Mouse (Mus musculus) stomach, embryonic 15.5 days (tissue): ENCODE results near the gene Aoc1. TPM values are rescaled to one million over a fixed set of nuclear protein-coding genes. Genes with fewer than 3 reads are reported as not detected.
"Not testable (repeated sequence)": the region's sequence is repeated elsewhere in the genome, so short reads cannot be mapped to it uniquely, and the experiment has no call there.

Experiments used
- ATAC-seq: fragments of 200-750 bp; cut with Nextera tagmentation; 2 replicates; pipeline ENCODE4 v1.8.0; 2017; ENCODE audit warnings: low read depth, moderate number of reproducible peaks, moderate TSS enrichment; ENCODE audit not compliant: insufficient read depth, low FRiP score
- H3K27ac ChIP-seq: fragments of 300-500 bp; sonication (generic); 2 replicates; pipeline ENCODE4 v1.5.1; 2015; ENCODE audit warnings: mild to moderate bottlenecking, inconsistent platforms
- H3K27me3 ChIP-seq: fragments of 300-500 bp; sonication (generic); replicated peaks from 2 replicates; pipeline ENCODE4 v1.6.1; 2015; ENCODE audit warnings: inconsistent platforms
- H3K36me3 ChIP-seq: fragments of 300-500 bp; sonication (generic); 2 replicates; pipeline ENCODE4 v1.6.1; 2015; ENCODE audit warnings: inconsistent platforms
- H3K4me1 ChIP-seq: fragments of 300-500 bp; sonication (generic); 2 replicates; pipeline ENCODE4 v1.6.1; 2015; ENCODE audit warnings: inconsistent platforms
- H3K4me2 ChIP-seq: fragments of 300-500 bp; sonication (generic); 2 replicates; pipeline ENCODE4 v1.6.1; 2015; ENCODE audit warnings: mild to moderate bottlenecking, inconsistent platforms
- H3K4me3 ChIP-seq: fragments of 300-500 bp; sonication (generic); replicated peaks from 2 replicates; pipeline ENCODE4 v1.5.1; 2015; ENCODE audit warnings: inconsistent platforms
- H3K9ac ChIP-seq: fragments of 300-500 bp; sonication (generic); 2 replicates; pipeline ENCODE4 v1.6.1; 2015; ENCODE audit warnings: inconsistent platforms
- H3K9me3 ChIP-seq: fragments of 300-500 bp; sonication (generic); 2 replicates; pipeline ENCODE4 v1.6.1; 2016; ENCODE audit warnings: inconsistent platforms
- WGBS: fragments of 180-500 bp; shearing (Covaris S2); methylation state at CpG from one replicate; pipeline ENCODE4 v1.1.7; 2015; 5-methylcytosine and 5-hydroxymethylcytosine counted together
- polyA plus RNA-seq: library from polyadenylated mRNA; unstranded; fragments of >200 nt; fragmentation: Nextera tagmentation; extraction: Ambion mirVana; gene quantifications from 2 replicates; pipeline ENCODE4 v1.2.1, GENCODE M21; 2015

The Aoc1 gene
- polyA plus RNA-seq, 1 experiment from 2014 or later: 2.3 TPM

DNA sequence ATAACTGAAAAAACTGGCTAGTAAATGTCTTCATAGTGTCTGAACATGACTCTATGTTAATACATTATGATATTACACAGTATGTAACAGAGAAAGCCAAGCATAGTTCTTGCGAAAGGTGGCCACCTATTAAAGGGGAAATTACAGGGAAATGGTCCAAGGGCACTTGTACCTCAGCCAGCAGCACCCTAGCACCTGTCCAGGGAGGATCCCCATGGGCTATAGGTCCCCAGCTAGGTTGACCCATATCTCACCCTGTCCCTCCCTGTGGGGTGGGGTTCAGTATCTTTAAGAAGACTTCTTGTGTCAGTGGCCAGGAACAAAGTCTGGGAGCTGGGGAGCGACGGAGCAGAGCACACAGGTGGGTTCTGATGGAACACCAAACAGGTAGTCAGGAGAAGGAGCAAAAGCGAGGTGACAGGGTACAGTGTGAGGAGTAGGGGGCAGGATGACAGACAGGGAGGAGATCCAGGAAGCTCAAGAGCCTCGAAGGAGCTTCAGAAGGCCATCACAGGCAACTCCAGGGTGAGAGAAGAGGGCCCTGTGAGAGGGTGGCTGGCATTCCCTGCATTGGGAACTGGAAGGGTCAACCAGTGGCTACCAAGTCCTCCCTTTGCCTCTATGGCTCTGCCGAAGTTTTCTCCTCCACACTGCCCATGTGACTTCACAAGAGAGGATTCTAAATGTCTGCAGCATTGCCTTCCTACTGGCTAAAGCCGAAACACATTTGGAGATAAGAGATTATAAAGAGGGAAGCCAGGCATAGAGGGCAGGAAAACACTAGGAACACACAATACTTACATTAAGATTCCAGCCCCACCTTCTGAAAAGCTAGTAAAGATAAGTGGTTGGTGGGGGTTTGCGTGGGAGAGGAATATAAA is 22.5 kb downstream of the Aoc1 start:
- Histone ChIP-seq H3K9me3 (no peaks in the 10 kb centered on the region), H3K4me2 (no peak overlapping the region), H3K4me1 (no peaks in the 10 kb centered on the region), H3K27me3 (no peaks in the 10 kb centered on the region), H3K4me3 (no peak overlapping the region), H3K27ac (no peak overlapping the region), H3K9ac (no peak overlapping the region), H3K36me3 (no peaks in the 10 kb centered on the region)
- WGBS: 83% methylated on average over 8 of the region's 8 CpGs
- ATAC-seq: no peak

- H3K4me3 ChIP-seq: no peak overlapping the region
- 83% methylated on average over 5 of the region's 5 CpGs for WGBS
- no peaks in the 10 kb centered on the region for H3K27me3 ChIP-seq
- H3K4me1 ChIP-seq: no peaks in the 10 kb centered on the region
- H3K9me3 ChIP-seq: no peaks in the 10 kb centered on the region
- H3K9ac ChIP-seq: no peak overlapping the region
- H3K4me2 ChIP-seq: no peak overlapping the region
- no peaks in the 10 kb centered on the region for H3K36me3 ChIP-seq
- no peak overlapping the region for H3K27ac ChIP-seq
- no peak for ATAC-seq
Measured at GRCm38 (mm10) chr6:48895941-48896340, 23.2 kb downstream of the Aoc1 start.

GRCm38 (mm10) chr6:48896956-48897355 is 24.3 kb downstream of the Aoc1 start:
- H3K4me3 ChIP-seq: no peak overlapping the region
- no peaks in the 10 kb centered on the region for H3K27me3 ChIP-seq
- no peaks in the 10 kb centered on the region for H3K4me1 ChIP-seq
- H3K27ac ChIP-seq: no peak overlapping the region
- H3K36me3 ChIP-seq: no peaks in the 10 kb centered on the region
- no peak overlapping the region for H3K4me2 ChIP-seq
- no peak for ATAC-seq
- no peaks in the 10 kb centered on the region for H3K9me3 ChIP-seq
- 84% methylated on average over 5 of the region's 5 CpGs for WGBS
- H3K9ac ChIP-seq: no peak overlapping the region

DNA sequence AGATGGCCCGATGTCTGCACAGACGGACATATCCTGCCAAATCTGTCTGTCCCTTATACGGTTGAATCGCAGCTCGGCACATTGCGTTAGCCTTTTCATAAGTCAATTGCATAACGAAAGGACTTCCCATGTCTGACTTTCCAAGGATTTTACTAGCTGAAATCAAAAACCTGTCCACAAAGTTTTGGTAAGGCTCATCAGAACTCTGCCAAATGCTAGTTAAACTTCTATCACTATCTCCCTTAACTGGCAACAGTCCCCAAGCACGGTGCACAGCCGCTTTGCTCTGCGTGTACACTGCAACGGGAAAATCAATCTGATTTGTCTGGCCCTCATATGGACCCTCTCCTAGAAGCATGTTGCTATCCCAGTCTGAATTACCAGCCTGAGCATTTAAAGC is 28.6 kb downstream of the Aoc1 start:
- H3K4me2 ChIP-seq, H3K36me3 ChIP-seq, H3K27ac ChIP-seq, H3K9me3 ChIP-seq, H3K4me1 ChIP-seq, H3K9ac ChIP-seq, ATAC-seq, H3K4me3 ChIP-seq, H3K27me3 ChIP-seq: not testable (repeated sequence)
- 87% methylated on average over 11 of the region's 11 CpGs for WGBS

GRCm38 (mm10) chr6:48902511-48903406 is 30.1 kb downstream of the Aoc1 start:
- Histone ChIP-seq H3K4me3 (no peak overlapping the region), H3K4me2 (no peak overlapping the region), H3K9ac (no peak overlapping the region), H3K36me3 (no peaks in the 10 kb centered on the region), H3K4me1 (no peaks in the 10 kb centered on the region), H3K27ac (no peak overlapping the region), H3K27me3 (no peaks in the 10 kb centered on the region), H3K9me3 (no peaks in the 10 kb centered on the region)
- WGBS: 79% methylated on average over 17 of the region's 17 CpGs
- no peak for ATAC-seq

DNA sequence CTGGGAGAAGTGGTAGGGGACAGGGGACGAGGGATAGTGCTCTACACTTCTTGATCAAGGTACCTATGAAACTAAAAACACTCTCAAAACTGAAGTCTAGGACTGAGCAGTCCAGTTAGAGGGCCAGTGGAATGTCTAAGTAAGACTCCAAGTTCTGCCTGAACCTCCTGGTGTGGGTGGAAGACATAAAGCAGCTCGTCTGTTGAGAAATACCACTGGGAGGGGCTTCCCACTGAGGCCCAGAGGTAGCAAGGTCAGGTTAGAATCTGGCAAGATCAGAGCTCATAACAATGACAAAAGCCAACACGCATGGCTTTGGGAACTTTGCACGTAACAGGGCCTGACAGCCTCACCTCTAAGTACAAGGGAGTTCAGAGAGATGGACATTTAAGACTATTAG is 30.7 kb downstream of the Aoc1 start:
- ATAC-seq: no peak
- no peaks in the 10 kb centered on the region for H3K36me3 ChIP-seq
- no peaks in the 10 kb centered on the region for H3K4me1 ChIP-seq
- no peak overlapping the region for H3K9ac ChIP-seq
- H3K27me3 ChIP-seq: no peaks in the 10 kb centered on the region
- H3K27ac ChIP-seq: no peak overlapping the region
- H3K4me2 ChIP-seq: no peak overlapping the region
- 56% methylated on average over 4 of the region's 4 CpGs for WGBS
- no peaks in the 10 kb centered on the region for H3K9me3 ChIP-seq
- H3K4me3 ChIP-seq: no peak overlapping the region

DNA sequence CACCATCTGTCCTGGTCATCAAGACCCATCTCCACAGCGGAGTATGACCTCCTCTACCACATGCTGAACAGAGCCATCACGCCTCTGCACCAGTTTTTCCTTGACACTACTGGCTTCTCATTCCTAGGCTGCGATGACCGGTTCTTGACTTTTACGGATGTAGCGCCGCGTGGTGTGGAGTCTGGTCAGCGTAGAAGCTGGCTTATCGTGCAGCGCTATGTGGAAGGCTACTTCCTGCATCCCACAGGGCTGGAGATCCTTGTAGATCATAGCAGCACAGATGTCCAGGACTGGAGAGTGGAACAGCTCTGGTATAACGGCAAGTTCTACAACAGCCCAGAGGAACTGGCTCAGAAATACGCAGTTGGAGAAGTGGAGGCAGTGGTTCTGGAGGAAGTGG is 32.9 kb downstream of the Aoc1 start:
- Histone ChIP-seq H3K4me2 (no peak overlapping the region), H3K4me1 (no peaks in the 10 kb centered on the region), H3K9ac (no peak overlapping the region), H3K36me3 (no peaks in the 10 kb centered on the region), H3K27ac (no peak overlapping the region), H3K4me3 (no peak overlapping the region), H3K27me3 (no peaks in the 10 kb centered on the region), H3K9me3 (no peaks in the 10 kb centered on the region)
- WGBS: 91% methylated on average over 13 of the region's 13 CpGs
- no peak for ATAC-seq

DNA sequence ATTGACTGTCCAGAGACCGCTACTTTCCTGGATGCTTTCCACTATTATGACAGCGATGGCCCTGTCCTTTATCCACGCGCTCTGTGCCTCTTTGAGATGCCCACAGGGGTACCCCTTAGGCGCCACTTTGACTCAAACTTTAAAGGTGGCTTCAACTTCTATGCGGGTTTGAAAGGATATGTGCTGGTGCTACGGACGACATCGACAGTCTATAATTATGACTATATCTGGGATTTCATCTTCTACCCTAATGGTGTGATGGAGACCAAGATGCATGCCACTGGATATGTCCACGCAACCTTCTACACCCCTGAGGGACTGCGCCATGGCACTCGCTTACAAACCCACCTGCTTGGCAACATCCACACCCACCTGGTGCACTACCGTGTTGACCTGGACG is 33.7 kb downstream of the Aoc1 start:
- H3K4me2 ChIP-seq: no peak overlapping the region
- no peak overlapping the region for H3K4me3 ChIP-seq
- no peak overlapping the region for H3K9ac ChIP-seq
- H3K36me3 ChIP-seq: no peaks in the 10 kb centered on the region
- no peaks in the 10 kb centered on the region for H3K9me3 ChIP-seq
- 94% methylated on average over 14 of the region's 14 CpGs for WGBS
- no peaks in the 10 kb centered on the region for H3K4me1 ChIP-seq
- no peaks in the 10 kb centered on the region for H3K27me3 ChIP-seq
- no peak for ATAC-seq
- no peak overlapping the region for H3K27ac ChIP-seq

- H3K4me2 ChIP-seq: no peak overlapping the region
- H3K27me3 ChIP-seq: no peaks in the 10 kb centered on the region
- ATAC-seq: no peak
- no peak overlapping the region for H3K9ac ChIP-seq
- whole genome bisulfite sequencing: 70% methylated on average over 1 of the region's 1 CpGs
- H3K4me1 ChIP-seq: no peaks in the 10 kb centered on the region
- H3K36me3 ChIP-seq: no peaks in the 10 kb centered on the region
- H3K27ac ChIP-seq: no peak overlapping the region
- H3K4me3 ChIP-seq: no peak overlapping the region
- H3K9me3 ChIP-seq: no peaks in the 10 kb centered on the region
Measured at GRCm38 (mm10) chr6:48909229-48909628, 36.5 kb downstream of the Aoc1 start.

DNA sequence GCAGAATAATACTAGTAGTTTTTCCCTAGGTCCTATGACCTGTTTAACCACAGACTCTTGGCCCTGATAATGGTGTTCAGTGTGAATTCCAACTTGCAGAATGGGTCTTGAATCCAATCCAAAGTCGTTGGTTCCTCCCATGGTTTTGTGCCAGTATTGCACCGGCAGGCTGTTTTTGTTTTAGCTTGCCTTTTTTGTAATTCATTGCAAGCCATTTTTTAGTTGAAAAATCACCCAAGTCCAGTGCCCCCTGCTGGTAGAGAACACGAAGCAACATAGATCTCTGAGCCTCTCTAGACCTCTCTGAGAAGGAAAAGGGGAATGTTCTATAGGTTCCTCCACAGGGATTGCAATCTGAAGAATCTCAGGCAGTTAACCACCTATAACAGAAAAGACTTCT is 39.3 kb downstream of the Aoc1 start:
- no peaks in the 10 kb centered on the region for H3K27me3 ChIP-seq
- H3K9me3 ChIP-seq: no peaks in the 10 kb centered on the region
- no peak overlapping the region for H3K4me2 ChIP-seq
- H3K36me3 ChIP-seq: no peaks in the 10 kb centered on the region
- no peak overlapping the region for H3K9ac ChIP-seq
- H3K4me1 ChIP-seq: no peaks in the 10 kb centered on the region
- no peak for ATAC-seq
- WGBS: 33% methylated on average over 3 of the region's 3 CpGs
- H3K4me3 ChIP-seq: no peak overlapping the region
- no peak overlapping the region for H3K27ac ChIP-seq

- Histone ChIP-seq H3K9ac (no peak overlapping the region), H3K36me3 (no peaks in the 10 kb centered on the region), H3K27ac (no peak overlapping the region), H3K4me3 (no peak overlapping the region), H3K4me1 (no peaks in the 10 kb centered on the region), H3K27me3 (no peaks in the 10 kb centered on the region), H3K4me2 (no peak overlapping the region), H3K9me3 (no peaks in the 10 kb centered on the region)
- ATAC-seq: no peak
- 89% methylated on average over 2 of the region's 2 CpGs for WGBS
Measured at GRCm38 (mm10) chr6:48913587-48913986, 40.9 kb downstream of the Aoc1 start.

- H3K36me3 ChIP-seq: no peaks in the 10 kb centered on the region
- no peak within 1 kb of the TSS for H3K4me3 ChIP-seq
- H3K9me3 ChIP-seq: no peaks in the 10 kb centered on the region
- no peak for ATAC-seq
- H3K4me1 ChIP-seq: no peaks in the 10 kb centered on the region
- no peak within 1 kb of the TSS for H3K9ac ChIP-seq
- 85% methylated on average over 5 of the region's 5 CpGs for WGBS
- H3K27ac ChIP-seq: no peak within 1 kb of the TSS
- H3K27me3 ChIP-seq: no peaks in the 10 kb centered on the region
- H3K4me2 ChIP-seq: no peak within 1 kb of the TSS
Measured at GRCm38 (mm10) chr6:48929595-48929994, 56.9 kb downstream of the Aoc1 start, which contains the start of gene 1600015I10Rik. Gene 1600015I10Rik (plus strand): TSS chr6:48929895.
